Mouse (Mus musculus) brain, embryonic 14.5 days (tissue): ENCODE results near the gene Dcun1d3. TPM values are rescaled to one million over a fixed set of nuclear protein-coding genes. Genes with fewer than 3 reads are reported as not detected.
A peak's percentile ranks its signal among the peaks of the same experiment; 100 is the strongest.

Experiments used
- DNase-seq: peaks from one replicate; pipeline ENCODE4 v3.0.0-alpha.2; 2011; ENCODE audit warnings: low read depth
- CTCF ChIP-seq: fragments of 200-500 bp; IDR thresholded peaks from 2 replicates; pipeline ENCODE4 v1.5.1; 2012; ENCODE audit warnings: inconsistent platforms, mild to moderate bottlenecking, moderate library complexity, borderline replicate concordance; ENCODE audit not compliant: insufficient read depth, insufficient read length; ENCODE audit errors: extremely low read depth
- POLR2A ChIP-seq: fragments of 200-500 bp; IDR thresholded peaks from 2 replicates; pipeline ENCODE4 v1.6.1; 2012; ENCODE audit warnings: mild to moderate bottlenecking, inconsistent platforms, borderline replicate concordance; ENCODE audit not compliant: poor library complexity, insufficient read depth, insufficient read length, severe bottlenecking; ENCODE audit errors: extremely low read depth
- polyA plus RNA-seq: library from polyadenylated mRNA; depleted of rRNA; stranded (reverse); fragments of >200 nt; gene quantifications from 2 replicates; pipeline ENCODE4 v1.2.3, GENCODE M21; 2012; rRNA removed

The Dcun1d3 gene
- polyA plus RNA-seq, 1 experiment: 10.7 TPM

DNA sequence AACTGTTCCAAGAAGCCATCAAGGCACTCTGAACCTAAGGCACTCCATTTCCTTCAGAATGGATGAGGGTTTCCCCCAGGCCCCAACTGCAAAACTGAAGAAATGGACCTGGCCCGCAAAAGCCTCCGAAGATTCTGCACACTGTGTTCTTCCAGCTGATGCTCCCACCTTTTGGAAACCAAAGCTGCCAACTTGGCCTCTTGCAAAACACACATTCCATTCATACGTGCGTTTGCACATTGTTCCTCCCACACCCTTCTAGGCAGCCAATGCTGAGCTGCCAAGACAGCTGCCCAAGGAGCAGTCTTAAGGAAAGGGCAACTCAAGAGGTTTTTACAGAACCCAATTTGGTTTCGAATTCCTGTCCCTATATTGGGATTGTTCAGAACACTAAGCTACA is 45.4 kb downstream of the Dcun1d3 start:
- DNase-seq: no peak
- TF ChIP-seq POLR2A (no peak), CTCF (no peak)

GRCm38 (mm10) chr7:119849096-119849495 is 47.0 kb downstream of the Dcun1d3 start:
- TF ChIP-seq CTCF (peak; percentile 88; the same call in 1 of the 2 replicates), POLR2A (no peak)
- peak; percentile 67 for DNase-seq

DNA sequence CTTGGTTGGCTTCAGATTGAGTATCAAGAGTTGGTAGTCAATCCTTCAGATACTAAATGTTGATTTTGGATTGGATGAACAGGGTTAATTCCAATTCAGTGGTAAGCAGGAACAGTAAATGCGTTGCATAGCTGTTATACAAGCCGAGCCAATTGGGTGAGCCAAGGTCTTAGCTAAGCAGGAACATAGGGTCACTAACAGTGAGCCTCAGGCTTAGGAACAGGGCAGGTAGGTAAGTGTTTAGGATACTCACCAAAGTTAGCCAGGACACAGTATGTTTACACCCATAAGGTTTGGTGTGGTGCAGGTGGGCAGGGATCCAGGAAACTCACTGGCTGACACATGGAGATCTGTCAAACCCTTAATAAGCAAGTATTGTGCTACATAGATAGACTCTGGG is 48.7 kb downstream of the Dcun1d3 start:
- no peak for DNase-seq
- no peak for TF ChIP-seq CTCF
- no peak for TF ChIP-seq POLR2A

DNA sequence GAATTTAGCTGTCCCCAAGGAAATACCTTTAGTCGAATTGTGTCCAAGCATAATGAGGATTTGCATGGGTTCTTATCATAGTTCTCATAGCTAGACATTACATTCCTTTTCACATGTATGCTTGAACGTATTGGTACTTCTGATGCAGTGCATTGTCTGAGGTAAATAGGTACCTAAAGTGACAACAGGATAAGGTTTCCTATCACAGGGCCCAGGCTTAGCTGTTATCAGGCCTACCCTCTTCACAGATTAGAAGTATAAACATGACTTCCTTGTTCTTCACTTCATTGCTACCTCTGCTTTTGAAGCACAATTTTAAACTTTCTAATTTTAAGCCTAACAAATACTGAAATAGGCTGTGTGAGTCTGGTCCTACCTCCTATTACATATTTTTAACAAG is 50.6 kb downstream of the Dcun1d3 start:
- TF ChIP-seq POLR2A: no peak
- TF ChIP-seq CTCF: no peak

DNA sequence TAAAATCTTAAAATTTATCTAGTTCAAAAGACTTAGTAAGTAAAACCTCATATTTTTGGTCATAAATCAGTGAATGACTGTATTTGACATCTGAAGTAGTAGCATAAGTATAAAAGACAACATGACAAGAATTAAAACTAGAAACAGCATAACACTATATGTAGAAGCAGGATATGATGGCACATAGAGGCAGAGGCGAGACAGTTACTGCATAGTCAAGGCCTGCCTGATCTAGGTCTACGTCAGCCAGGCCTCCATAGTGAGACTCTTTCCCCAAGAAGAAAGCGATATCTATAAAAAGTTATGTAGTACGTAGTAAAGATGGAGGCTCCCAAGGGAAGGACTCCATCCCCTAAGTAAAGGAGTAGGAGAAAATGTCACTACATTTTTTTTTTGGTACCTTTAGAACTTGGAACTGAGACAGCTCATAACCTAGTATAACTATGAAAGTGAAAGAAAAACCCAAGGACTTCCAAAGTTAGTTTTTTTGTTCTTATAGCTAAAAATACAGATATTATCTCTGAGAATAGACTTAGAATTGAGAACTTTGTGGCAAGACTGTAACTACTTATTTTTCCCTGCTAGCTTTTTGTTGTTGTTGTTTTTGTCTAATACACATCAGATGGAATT is 54.2 kb downstream of the Dcun1d3 start:
- TF ChIP-seq POLR2A (no peak), CTCF (no peak)
- DNase-seq: no peak

More for the DNA sequence above, 50.6 kb downstream of the Dcun1d3 start:
- no peak for DNase-seq

DNA sequence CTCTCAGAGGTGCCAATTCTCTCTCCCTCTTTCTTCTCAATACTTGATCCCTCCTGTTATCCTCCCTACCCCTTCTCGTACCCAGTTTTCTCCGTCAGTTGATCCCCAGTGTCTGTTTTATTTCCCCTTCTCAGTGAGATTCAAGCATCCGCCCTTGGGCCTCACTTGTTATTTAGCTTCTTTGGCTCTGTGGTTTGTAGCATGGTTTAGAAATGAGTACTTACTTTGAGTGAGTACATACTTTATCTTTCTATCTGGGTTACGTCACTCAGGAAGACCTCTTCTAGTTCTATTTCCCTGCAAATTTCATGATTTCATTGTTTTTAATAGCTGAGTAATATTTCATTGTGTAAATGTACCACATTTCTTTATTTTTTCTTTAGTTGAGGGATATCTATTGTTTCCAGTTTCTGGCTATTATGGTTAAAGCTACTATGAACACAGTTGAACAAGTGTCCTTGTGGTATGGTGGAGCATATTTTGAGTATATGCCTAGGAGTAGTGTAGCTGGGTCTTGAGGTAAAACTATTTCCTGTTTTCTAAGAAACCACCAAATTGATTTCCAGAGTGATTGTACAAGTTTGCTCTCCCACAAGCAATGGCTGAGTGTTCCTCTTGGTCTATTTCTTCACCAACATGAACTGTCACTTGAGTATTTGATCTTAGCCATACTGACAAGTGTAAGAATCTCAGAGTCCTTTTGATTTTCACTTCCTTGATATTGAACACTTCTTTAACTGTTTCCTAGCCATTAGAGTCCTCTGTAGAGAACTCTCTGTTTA is 59.9 kb downstream of the Dcun1d3 start:
- TF ChIP-seq CTCF (no peak), POLR2A (no peak)
- no peak for DNase-seq

- no peak for DNase-seq
- TF ChIP-seq CTCF: no peak
- TF ChIP-seq POLR2A: no peak
Observed at GRCm38 (mm10) chr7:119835371-119835770, 60.7 kb downstream of the Dcun1d3 start.

DNA sequence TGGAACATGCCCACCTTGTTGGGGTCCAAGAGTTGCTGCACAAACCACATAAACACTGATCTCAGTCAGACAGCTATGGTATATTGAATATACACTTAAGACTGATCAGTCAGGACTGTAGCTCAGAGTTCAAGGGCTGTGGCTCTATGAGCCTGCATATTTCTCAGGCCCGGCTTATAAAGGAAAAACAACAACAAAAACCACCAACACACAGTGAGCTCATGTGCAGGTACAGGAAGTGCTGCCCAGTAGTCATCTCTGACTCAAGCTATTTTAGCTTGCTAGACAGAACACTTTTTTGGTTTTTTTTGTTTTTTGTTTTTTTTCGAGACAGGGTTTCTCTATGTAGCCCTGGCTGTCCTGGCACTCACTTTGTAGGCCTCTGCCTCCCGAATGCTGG is 87.4 kb downstream of the Dcun1d3 start:
- DNase-seq: no peak
- no peak for TF ChIP-seq POLR2A
- TF ChIP-seq CTCF: no peak

- DNase-seq: no peak
- TF ChIP-seq POLR2A: no peak
- no peak for TF ChIP-seq CTCF
Observed at GRCm38 (mm10) chr7:119807396-119807795, 88.7 kb downstream of the Dcun1d3 start.

Other genes with a start within 250 kb of the Dcun1d3 start
- gene Acsm4, start 206.3 kb downstream of the Dcun1d3 start, polyA plus RNA-seq: not detected in 2 replicates
- gene Thumpd1, start 175.5 kb downstream of the Dcun1d3 start, polyA plus RNA-seq: 47.0 and 48.5 TPM in 2 replicates
- 0.08 TPM in 1 of 2 replicates, not detected in the other for gene Acsm3, start 135.4 kb downstream of the Dcun1d3 start, polyA plus RNA-seq
- gene Rexo5, start 102.3 kb downstream of the Dcun1d3 start, polyA plus RNA-seq: 22.6 and 24.6 TPM in 2 replicates
- 11.9 and 12.5 TPM in 2 replicates for gene Eri2, start 102.2 kb downstream of the Dcun1d3 start, polyA plus RNA-seq
- 11.2 and 11.3 TPM in 2 replicates for gene Lyrm1, start 437 bp downstream of the Dcun1d3 start, polyA plus RNA-seq
- gene Dnah3, start 199.0 kb upstream of the Dcun1d3 start, polyA plus RNA-seq: 0.10 and 0.15 TPM in 2 replicates
- 4.0 and 6.0 TPM in 2 replicates for gene Tmem159, start 206.1 kb upstream of the Dcun1d3 start, polyA plus RNA-seq
- gene Zp2, start 249.0 kb upstream of the Dcun1d3 start, polyA plus RNA-seq: not detected in 2 replicates